Mouse (Mus musculus): ENCODE results near the gene Klf4. TPM values are rescaled to one million over a fixed set of nuclear protein-coding genes. Genes with fewer than 3 reads are reported as not detected.

Gene Klf4
- total RNA-seq (2022) = 10 to 100 TPM; 11.0 to 13.9 (median 12.1) TPM

- DNase-seq = peak; percentile 87
Observed at GRCm38 (mm10) chr4:55532407-55533195, at the start of gene Klf4. Klf4 (minus strand) TSS chr4:55532466.

- no peak for DNase-seq
Observed at GRCm38 (mm10) chr4:55571432-55571831, 39.2 kb upstream of the Klf4 start.

DNA sequence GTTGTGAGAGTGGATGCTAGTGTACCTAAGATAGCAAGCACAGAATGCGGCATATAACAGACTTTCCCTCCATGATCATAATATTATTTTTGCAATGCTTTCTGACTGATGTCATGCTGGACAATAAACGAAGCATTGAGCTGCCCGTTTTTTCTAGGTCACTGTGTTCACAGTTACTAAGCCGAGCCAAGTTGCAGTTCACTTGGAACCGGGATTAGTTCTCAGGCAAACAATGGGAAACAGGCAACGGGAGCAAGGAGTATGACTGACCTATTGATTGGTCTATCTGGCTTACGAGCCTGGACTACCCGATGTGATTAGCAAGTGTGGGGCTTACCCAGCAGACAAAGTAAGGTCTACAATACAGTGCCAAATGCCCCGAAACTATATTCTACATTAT, 35.7 kb upstream of the Klf4 start:
- no peak for DNase-seq

- no peak for DNase-seq
Observed at GRCm38 (mm10) chr4:55567575-55567974, 35.3 kb upstream of the Klf4 start.

DNA sequence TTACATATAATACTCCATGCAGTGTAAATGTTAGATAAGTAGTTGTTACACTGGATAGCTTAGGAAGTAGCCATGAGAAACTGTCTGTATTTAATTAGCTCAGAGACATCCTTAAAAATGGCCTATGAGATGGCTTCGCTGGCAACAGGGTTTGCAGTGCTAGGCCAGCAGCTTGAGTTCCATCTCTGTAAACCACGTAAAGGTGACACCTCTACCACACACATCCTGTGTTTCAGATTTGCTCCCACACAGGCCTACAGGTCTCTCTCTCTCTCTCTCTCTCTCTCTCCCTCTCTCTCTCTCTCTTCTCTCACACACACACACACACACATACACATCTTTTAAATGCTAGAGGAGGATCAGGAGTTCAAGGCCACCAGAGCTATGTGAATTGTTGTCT, 32.1 kb upstream of the Klf4 start:
- DNase-seq = no peak

DNA sequence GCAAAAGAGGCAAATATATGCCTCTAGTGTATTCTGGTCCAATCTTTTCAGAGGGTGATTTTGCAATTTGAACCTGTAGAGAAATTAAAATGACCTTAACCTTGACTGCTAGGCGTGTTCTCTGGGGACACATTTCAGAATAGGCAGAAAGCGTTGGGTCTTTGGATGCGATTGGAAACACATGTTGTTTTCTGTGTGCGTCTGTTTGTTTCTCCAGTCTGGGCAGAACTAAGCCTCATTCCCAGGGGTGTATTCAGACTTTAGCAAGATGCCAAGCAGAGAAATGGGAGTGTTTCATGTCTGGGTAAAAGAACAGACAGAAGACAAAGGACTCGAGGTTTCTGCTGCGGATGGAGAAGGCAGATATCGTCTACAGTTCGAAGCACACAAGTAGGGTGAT, 30.8 kb upstream of the Klf4 start:
- DNase-seq = no peak

DNA sequence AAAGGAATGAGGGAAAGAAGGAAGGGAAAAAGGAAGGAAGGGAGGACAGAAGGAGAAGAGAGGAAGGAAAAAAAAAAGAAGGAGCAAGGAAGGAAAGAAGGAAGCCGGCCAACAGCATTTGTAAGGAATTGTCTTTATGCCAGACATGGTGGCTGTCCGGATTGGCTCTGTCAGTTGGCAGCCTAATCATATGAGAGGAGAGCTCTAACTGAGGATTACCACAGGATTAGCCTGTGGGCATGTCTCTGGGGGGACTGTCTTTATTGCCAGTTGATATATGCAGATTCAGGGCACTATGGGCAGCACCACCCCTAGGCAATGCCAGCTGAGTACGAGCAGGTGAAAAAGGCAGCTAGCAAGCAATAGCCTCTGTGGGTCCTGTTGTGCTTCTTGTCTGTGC, 29.8 kb upstream of the Klf4 start:
- no peak for DNase-seq

DNA sequence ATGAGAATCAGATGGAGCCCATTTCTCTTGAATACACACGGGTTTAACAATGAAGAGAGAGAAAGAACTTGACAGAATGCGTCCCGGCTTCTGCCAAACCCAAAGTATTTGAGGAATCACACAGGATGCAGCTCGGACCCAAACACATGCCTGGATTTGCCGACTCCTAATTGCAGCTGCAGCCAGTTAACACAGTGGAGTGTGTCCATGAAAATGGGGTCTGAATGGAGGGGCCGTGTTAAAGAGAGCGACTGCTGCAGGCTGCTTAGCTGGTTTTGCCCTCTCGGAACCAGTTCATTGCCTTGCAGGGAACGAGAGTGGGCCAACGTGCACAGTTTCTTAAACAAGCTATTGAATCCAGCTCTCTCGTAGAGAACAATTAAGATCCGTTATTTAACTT, 14.6 kb upstream of the Klf4 start:
- no peak for DNase-seq

DNA sequence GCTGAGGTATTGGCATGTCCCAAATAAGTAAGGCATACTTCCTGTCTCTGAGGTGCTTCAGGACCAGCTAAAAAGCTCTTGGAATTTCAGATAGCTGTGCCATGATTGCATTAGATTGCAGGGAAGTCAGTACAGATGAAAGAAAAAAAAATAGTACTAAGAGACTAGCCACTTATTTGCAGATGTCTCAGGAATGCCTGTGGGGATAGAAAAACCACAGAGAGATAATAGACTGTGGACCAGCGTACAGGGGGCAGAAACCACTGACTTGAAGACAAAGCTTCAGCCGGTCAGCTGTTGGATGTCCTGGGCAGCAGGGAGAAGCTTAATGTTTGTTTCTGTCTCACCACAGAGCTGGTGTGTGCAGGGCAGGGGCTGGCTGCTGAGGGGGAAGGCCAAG, 10.5 kb upstream of the Klf4 start:
- no peak for DNase-seq

DNA sequence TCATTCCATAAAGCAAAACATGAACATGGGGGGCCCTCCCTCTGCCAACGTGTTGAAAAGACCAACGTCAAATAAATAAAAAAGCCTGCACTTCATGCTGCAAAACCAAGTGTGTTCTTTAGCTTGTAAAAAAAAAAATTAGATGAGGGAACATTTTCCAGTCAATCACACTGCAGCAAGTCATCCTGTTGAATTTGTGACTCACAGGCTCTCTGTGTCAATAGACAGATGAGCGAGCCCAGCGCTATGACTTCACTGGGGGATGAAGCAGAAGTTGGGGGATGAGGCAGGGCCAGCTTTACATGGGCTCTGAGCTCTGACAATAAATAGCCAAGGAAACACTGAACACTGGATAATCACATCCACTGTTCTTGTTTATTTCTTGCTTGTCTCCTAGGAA, 9.4 kb upstream of the Klf4 start:
- no peak for DNase-seq

- DNase-seq = no peak
Observed at GRCm38 (mm10) chr4:55541221-55541620, 9.0 kb upstream of the Klf4 start.

GRCm38 (mm10) chr4:55535012-55535411, 2.7 kb upstream of the Klf4 start:
- DNase-seq = no peak

GRCm38 (mm10) chr4:55534510-55534909, 2.2 kb upstream of the Klf4 start:
- no peak for DNase-seq

DNA sequence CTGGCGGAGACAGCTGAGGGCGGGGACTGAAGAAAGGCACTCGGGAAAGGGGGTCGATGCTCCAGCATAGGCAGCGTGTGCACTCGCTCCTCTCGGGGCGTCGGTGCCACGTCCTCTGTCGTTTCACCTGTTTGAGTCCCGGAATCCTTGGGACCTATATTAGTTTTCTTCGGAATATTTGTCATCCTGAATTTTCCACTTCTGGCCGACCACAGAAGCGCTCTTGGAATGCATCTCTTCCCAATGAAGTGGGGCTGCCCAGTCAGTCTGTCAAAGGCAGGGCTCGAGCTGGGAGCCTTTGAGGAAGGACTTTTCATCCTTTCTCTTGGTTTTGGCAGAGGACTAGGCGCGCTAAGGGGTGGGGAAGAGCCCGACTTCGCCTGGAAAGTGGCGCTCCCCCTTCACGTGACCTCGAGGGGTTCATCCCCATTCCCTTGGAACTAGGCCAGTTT, 1.6 kb upstream of the Klf4 start:
- peak; percentile 24 for DNase-seq

DNA sequence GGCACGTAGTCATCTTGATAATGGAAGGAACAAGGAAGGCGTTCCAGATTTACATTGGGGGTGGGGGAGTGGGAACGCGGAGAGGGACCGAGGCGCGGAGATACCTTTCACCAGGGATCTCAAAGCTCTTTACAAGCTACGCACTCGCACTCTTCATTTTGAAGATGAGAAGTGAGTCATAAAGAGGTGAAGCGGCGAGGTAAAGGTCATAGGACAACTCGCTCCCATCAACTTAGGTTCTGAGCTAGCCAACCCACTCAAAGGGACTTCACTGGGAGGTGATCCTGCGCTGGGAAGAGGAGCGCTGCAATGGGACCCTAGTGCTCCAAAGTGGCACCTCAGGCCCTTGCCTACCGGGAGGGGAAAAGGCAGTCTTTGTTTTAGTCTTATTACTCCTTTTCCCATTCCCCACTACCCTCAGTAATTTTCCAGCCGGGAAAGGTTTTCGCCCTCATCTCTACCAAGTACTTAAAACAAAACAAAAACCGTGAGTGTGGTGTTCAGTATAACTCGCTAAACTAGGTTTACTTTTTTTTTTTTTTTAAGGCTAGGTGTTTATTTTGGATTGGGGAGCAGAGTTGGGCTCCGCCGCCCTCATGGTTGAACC, 1.0 kb upstream of the Klf4 start:
- DNase-seq = no peak

GRCm38 (mm10) chr4:55531856-55532406, 335 bp downstream of the Klf4 start:
- no peak for DNase-seq

- DNase-seq = peak; percentile 24
Observed at GRCm38 (mm10) chr4:55531096-55531855, 990 bp downstream of the Klf4 start.

DNA sequence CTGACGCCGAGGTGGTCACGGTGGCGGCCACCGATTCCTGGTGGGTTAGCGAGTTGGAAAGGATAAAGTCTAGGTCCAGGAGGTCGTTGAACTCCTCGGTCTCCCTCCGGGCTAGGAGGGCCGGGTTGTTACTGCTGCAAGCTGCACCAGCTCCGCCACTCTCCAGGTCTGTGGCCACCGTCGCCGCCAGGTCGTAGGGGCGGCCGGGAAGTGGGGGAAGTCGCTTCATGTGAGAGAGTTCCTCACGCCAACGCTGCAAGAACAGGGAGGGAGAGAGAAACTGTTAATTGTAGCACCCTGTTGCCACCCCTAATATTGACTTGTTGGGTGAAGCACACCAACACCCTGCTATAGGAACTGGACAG, 1.6 kb downstream of the Klf4 start:
- DNase-seq = no peak

DNA sequence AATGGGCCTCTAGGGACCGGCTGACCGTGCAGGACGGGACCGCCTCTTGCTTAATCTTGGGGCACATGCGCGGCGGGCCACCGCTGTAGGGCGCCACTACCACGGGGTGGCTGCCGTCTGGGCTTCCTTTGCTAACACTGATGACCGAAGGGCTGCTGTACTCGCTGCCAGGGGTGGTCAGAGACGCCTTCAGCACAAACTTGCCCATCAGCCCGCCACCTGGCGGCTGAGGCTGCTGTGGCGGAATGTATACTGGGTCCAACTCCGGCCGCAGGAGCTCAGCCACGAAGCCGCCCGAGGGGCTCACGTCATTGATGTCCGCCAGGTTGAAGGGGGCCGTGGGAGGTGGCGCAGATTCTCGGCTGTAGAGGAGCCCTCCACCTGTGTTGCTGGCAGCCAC, 2.0 kb downstream of the Klf4 start:
- DNase-seq = peak; percentile 76

DNA sequence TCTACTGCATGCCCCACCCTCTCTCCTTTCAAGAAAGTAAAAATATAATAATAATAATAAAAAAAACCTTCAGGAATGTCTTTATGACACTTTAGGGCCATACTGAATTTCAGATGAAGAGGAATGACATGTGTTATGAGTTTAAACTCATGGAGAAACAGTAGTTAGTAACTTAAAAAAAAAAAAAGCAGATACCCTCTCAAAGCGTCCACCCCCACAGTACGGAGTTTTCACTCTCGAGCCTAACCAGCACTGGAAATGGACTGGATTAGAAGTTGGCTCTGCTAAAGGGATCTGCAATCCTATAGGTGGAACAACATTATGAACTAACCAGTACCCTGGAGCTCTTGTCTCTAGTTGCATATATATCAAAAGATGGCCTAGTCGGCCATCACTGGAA, 3.9 kb downstream of the Klf4 start:
- DNase-seq = no peak

- no peak for DNase-seq
Observed at GRCm38 (mm10) chr4:55527931-55528330, 4.3 kb downstream of the Klf4 start.

DNA sequence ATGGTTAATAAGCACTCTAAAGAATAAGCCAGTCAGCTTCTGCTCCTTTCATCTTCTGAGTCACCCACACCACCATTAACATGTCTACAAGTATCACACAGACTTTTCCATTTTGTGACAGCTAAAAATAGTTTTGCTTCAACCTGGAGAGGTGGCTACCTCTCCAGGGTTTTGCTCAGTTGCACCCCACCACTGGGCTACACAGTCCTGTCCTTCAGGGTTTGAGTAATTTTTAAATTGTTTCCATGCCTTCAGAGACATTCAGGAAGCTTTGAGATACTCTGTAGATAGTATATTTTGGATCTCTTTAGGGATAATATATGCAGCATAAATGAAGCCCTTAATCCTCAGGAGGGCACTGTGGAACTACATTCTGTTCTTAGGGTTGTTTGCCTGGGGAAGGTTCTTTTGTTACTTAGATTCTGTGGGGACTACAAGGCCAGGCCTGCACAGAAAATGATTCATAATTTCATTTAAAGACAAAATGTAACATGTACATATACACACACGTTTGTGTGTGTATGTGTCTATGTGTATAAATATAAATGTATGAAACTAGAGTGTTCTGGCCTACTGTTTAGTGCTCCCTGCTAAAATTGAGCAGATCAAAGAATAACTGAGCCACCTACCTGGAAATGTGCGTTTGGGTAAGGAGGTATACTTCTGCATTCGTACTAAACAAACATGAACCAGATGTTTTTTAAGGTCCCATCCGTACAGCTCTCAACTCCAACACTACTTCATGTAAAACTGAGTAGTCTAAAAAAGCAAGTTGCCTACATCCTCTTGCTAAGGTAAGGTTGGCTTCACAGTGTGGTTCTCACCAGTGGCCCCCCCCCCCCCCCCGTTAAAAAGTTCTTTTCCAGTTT, 5.8 kb downstream of the Klf4 start:
- no peak for DNase-seq
